Mouse (Mus musculus): Measurements from ENCODE around the gene Tcf7l1. TPM values are rescaled to one million over a fixed set of nuclear protein-coding genes. Genes with fewer than 3 reads are reported as not detected.

Gene Tcf7l1
- 0.58 TPM for polyA plus RNA-seq (2014; fragmentation: Illumina TruSeq; extraction: RNeasy Lipid Tissue Mini Kit (QIAGEN cat#74804); ENCODE audit: low read depth, low replicate concordance)

DNA sequence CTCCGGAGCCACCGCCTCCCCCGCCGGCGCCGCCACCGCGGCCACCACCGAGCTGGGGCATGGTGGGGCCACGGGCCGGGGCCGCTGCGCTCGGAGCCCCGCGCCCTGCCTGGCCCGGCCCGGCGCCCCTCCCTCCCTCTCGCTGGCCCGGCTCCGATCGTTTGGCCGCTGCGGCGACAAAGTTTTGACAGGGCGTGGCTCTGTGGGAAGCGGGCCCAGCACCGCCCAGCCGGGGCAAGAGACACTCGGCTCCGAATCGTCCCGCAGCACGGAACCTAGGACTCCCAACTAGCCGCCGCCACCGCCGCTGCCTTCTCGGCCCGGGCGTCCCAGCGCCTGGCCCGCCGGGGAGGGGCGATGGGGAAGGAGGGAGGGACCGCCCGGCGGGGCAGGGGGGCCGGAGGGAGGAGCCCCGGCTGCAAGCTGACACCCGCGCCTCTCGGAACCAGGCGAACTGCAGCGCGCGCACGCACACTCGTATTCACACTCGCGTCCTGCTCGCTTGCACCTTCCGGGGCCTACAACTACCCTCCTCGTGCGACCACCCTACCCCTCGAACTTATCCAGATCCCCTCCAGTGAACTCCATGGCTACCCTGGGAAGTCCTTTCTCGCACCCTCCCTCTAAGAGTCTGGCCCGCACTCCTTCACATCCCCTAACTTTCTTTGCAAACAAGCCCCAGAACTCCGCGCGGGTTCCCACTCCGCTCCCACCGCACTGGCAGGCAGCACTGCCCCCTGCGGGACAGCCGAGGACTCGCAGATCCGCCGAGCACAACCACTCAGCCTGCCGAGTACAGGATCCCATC lies at the start of gene Tcf7l1:
TSS of gene Tcf7l1 (minus strand) at position 363 of the 808 bp plus-strand sequence.

DNA sequence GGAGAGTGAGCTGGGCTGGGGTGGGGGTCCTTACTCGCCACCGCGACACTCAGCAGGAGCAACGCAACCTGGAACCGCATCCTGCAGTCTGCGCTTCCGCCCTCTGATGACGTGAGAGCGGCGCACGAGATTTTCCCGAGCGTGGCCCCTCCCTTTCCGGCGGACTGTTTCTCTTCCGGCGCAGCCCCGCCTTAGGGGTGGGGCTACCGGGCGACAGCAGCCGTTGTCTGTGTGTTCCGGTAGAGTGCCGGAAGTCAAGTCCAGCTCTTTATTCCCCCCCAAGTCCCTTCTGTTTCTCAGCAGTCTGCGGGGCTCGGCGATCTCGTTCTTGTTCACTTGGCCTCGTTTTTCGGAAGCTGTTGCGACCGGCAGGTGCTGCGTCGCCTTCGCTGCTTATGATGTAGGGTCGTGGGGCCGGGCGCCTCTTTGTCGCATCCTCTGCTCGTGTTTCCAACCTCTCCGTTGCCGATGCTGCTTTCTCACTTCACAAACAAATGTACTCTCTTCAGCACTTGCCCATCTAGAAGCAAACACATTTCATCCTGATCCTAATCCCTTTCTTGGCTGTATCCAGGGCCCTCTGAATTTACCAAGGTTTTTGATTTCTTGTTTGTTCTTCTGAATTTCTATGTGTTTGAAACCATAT lies 172.3 kb downstream of the Tcf7l1 start, which contains the start of gene Tgoln1:
TSS of gene Tgoln1 (minus strand) at position 358 of the 646 bp plus-strand sequence.

GRCm38 (mm10) chr6:72597956-72598753 lies 190.9 kb downstream of the Tcf7l1 start, which contains the start of the genes Elmod3 and Retsat:
Gene Elmod3, minus strand, starts transcription at chr6:72598413.
Gene Retsat, plus strand, starts transcription at chr6:72598475.

Other genes with a start within 250 kb of the Tcf7l1 start
- not detected for gene Capg, start 244.9 kb downstream of the Tcf7l1 start, polyA plus RNA-seq (2014; fragmentation: Illumina TruSeq; extraction: RNeasy Lipid Tissue Mini Kit (QIAGEN cat#74804); ENCODE audit: low read depth, low replicate concordance)
- gene Elmod3, start 190.8 kb downstream of the Tcf7l1 start, polyA plus RNA-seq (2014; fragmentation: Illumina TruSeq; extraction: RNeasy Lipid Tissue Mini Kit (QIAGEN cat#74804); ENCODE audit: low read depth, low replicate concordance), result 6.3 TPM
- gene Retsat, start 190.8 kb downstream of the Tcf7l1 start, polyA plus RNA-seq (2014; fragmentation: Illumina TruSeq; extraction: RNeasy Lipid Tissue Mini Kit (QIAGEN cat#74804); ENCODE audit: low read depth, low replicate concordance), result 84.5 TPM
- 168 TPM for gene Tgoln1, start 172.3 kb downstream of the Tcf7l1 start, polyA plus RNA-seq (2014; fragmentation: Illumina TruSeq; extraction: RNeasy Lipid Tissue Mini Kit (QIAGEN cat#74804); ENCODE audit: low read depth, low replicate concordance)
- gene Kcmf1, start 110.7 kb upstream of the Tcf7l1 start, polyA plus RNA-seq (2014; fragmentation: Illumina TruSeq; extraction: RNeasy Lipid Tissue Mini Kit (QIAGEN cat#74804); ENCODE audit: low read depth, low replicate concordance), result 57.2 TPM
- 6.2 TPM for gene Tmsb10, start 169.5 kb upstream of the Tcf7l1 start, polyA plus RNA-seq (2014; fragmentation: Illumina TruSeq; extraction: RNeasy Lipid Tissue Mini Kit (QIAGEN cat#74804); ENCODE audit: low read depth, low replicate concordance)